Mouse (Mus musculus) forebrain, embryonic 15.5 days (tissue): ENCODE measurements around the gene Rell1. TPM values are rescaled to one million over a fixed set of nuclear protein-coding genes. Genes with fewer than 3 reads are reported as not detected.
"Not testable (repeated sequence)": the region's sequence is repeated elsewhere in the genome, so short reads cannot be mapped to it uniquely, and the experiment has no call there.

Source experiments
- ATAC-seq: fragments of 200-750 bp; cut with Nextera tagmentation; replicated peaks from 2 replicates; pipeline ENCODE4 v1.8.0; 2017; ENCODE audit warnings: mild to moderate bottlenecking, moderate TSS enrichment, moderate library complexity
- H3K27ac ChIP-seq: fragments of 300-500 bp; sonication (generic); replicated peaks from 2 replicates; pipeline ENCODE4 v1.5.1; 2015; ENCODE audit warnings: mild to moderate bottlenecking, inconsistent platforms
- H3K27me3 ChIP-seq: fragments of 300-500 bp; sonication (generic); 2 replicates; pipeline ENCODE4 v1.6.1; 2015; ENCODE audit warnings: inconsistent platforms
- H3K36me3 ChIP-seq: fragments of 300-500 bp; sonication (generic); 2 replicates; pipeline ENCODE4 v1.6.1; 2015; ENCODE audit warnings: mild to moderate bottlenecking, inconsistent platforms
- H3K4me1 ChIP-seq: fragments of 300-500 bp; sonication (generic); 2 replicates; pipeline ENCODE4 v1.6.1; 2015; ENCODE audit warnings: inconsistent platforms
- H3K4me2 ChIP-seq: fragments of 300-500 bp; sonication (generic); replicated peaks from 2 replicates; pipeline ENCODE4 v1.6.1; 2015; ENCODE audit warnings: mild to moderate bottlenecking, inconsistent platforms
- H3K4me3 ChIP-seq: fragments of 300-500 bp; sonication (generic); 2 replicates; pipeline ENCODE4 v1.5.1; 2015; ENCODE audit warnings: mild to moderate bottlenecking, inconsistent platforms
- H3K9ac ChIP-seq: fragments of 300-500 bp; sonication (generic); replicated peaks from 2 replicates; pipeline ENCODE4 v1.6.1; 2015; ENCODE audit warnings: mild to moderate bottlenecking, inconsistent platforms
- H3K9me3 ChIP-seq: fragments of 300-500 bp; sonication (generic); 2 replicates; pipeline ENCODE4 v1.6.1; 2016; ENCODE audit warnings: inconsistent platforms
- WGBS: fragments of 180-500 bp; shearing (Covaris S2); methylation state at CpG from one replicate; pipeline ENCODE4 v1.1.7; 2015; ENCODE audit warnings: mixed read lengths; 5-methylcytosine and 5-hydroxymethylcytosine counted together
- polyA plus RNA-seq: library from polyadenylated mRNA; unstranded; fragments of >200 nt; fragmentation: Nextera tagmentation; extraction: Ambion mirVana; gene quantifications from 2 replicates; pipeline ENCODE4 v1.2.1, GENCODE M21; 2015

The Rell1 gene
- polyA plus RNA-seq, 1 experiment from 2014 or later = 14.1 TPM

DNA sequence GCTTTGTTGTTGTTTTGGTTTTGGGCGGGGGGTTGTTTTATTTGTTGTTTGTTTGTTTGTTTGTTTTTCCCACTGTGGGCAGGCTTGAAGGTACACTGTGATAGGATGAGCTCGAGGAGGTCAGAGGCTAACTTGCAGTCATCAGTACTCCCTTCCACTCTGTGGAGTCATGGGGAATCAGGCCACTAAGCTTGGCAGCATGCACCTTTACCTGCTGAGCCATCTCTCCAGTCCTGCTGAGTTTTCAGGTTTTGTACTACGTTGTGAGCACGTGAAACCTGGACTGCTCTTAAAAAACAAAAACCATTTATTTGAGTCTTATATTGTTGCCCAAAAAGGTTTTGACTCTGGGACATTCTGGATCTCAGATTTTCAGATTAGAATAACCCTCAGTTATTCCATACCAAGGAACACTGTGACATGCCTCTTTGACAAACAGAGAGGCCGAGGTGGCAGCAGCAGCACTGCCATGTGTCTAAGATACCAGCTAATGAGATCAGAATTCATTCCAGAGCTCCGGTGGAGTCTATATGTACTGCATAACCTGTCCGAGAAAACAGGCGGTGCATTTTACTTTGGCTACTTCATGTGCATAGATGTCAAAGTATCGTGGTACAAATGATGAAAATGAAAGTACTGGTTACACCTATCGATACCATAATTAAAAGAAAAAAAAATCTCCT lies 52.1 kb downstream of the Rell1 start:
- H3K27ac ChIP-seq = no peak overlapping the region
- H3K4me1 ChIP-seq = no peaks in the 10 kb centered on the region
- 89% methylated on average over 10 of the region's 10 CpGs for WGBS
- no peak overlapping the region for H3K9ac ChIP-seq
- ATAC-seq = no peak
- H3K36me3 ChIP-seq = no peaks in the 10 kb centered on the region
- H3K4me2 ChIP-seq = no peak overlapping the region
- H3K4me3 ChIP-seq = no peak overlapping the region
- no peaks in the 10 kb centered on the region for H3K27me3 ChIP-seq
- H3K9me3 ChIP-seq = no peaks in the 10 kb centered on the region

DNA sequence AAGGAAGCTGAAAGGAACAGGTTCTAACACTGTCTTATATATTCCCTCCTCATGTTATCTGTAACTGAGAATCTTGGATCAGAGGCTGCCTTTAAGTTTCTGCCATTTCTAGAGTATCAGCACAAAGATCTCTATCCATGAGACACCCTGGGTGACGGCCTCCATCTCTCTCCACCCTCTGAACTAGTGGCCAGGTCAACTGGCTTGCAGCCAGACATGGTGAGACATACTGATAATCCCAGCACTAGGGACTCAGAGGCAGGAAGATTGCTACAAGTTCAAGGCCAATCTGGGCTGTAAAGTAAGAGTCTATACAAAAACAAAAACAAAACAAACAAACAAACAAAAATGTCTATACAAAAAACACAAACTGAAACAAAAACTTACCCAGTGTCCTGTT lies 53.8 kb downstream of the Rell1 start:
- Histone ChIP-seq H3K27ac (no peak overlapping the region), H3K4me1 (no peaks in the 10 kb centered on the region), H3K27me3 (no peaks in the 10 kb centered on the region), H3K9me3 (no peaks in the 10 kb centered on the region), H3K36me3 (no peaks in the 10 kb centered on the region), H3K9ac (no peak overlapping the region), H3K4me3 (no peak overlapping the region), H3K4me2 (no peak overlapping the region)
- 72% methylated on average over 1 of the region's 1 CpGs for WGBS
- ATAC-seq = no peak

DNA sequence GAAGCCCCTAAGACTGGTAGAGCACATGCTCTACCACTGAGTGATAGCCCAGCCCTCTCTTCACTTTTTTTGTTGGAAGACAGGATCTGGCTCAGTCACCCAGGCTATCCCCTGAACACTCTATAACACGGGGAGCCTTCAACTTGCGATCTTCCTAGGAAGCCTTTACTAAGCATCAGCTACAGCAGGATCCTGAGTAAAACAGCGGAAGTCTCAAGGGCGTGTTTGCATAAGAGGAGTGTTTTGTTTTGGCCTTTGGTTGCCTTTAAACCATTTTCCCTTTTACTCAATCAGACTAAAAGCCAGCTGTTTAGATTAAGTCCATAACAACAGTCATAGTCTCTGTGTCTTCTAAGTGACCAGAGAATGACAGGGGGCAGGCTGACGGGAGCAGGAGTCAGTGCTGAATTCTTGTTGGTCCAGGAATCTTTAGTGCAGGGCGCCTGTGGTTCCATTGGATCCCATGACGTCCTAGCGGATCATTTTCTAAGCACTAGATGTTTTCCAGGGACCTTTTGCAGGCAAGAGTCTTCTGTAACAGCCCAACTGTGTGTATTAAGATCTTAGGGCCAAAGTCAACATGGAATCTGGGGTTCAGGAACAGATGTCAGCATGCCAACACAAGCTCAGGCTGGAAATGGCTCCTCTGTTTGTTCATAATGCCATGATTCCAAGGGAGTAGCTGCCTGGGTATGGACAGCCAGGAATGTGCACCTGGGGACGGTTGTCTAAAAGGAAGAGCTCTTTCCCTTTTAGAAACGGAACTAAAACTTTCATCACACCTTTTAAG lies 58.3 kb downstream of the Rell1 start:
- Histone ChIP-seq H3K9me3 (no peaks in the 10 kb centered on the region), H3K9ac (no peak overlapping the region), H3K27ac (no peak overlapping the region), H3K4me3 (no peak overlapping the region), H3K27me3 (no peaks in the 10 kb centered on the region), H3K4me1 (no peaks in the 10 kb centered on the region), H3K4me2 (no peak overlapping the region), H3K36me3 (no peaks in the 10 kb centered on the region)
- 89% methylated on average over 10 of the region's 10 CpGs for WGBS
- no peak for ATAC-seq

DNA sequence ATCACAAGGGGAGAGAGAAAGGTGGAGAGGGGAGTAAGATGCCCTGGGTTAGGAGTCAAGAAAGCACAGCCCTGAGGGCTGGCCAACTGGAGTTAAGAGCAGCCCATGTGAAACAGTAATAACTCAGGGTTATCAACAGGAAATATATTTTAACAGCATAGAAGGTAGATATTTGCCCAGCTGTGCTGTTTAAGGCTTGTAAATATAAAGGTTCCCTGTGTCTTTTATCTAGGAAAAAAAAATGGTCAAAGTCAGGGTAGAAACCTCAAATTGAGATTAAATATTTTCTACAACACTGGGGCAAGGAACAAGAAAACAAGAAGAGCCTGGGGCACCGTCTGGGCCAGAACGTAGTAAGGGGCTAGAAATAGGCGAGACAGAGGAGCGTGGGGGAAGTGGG lies 61.2 kb downstream of the Rell1 start:
- ATAC-seq = no peak

DNA sequence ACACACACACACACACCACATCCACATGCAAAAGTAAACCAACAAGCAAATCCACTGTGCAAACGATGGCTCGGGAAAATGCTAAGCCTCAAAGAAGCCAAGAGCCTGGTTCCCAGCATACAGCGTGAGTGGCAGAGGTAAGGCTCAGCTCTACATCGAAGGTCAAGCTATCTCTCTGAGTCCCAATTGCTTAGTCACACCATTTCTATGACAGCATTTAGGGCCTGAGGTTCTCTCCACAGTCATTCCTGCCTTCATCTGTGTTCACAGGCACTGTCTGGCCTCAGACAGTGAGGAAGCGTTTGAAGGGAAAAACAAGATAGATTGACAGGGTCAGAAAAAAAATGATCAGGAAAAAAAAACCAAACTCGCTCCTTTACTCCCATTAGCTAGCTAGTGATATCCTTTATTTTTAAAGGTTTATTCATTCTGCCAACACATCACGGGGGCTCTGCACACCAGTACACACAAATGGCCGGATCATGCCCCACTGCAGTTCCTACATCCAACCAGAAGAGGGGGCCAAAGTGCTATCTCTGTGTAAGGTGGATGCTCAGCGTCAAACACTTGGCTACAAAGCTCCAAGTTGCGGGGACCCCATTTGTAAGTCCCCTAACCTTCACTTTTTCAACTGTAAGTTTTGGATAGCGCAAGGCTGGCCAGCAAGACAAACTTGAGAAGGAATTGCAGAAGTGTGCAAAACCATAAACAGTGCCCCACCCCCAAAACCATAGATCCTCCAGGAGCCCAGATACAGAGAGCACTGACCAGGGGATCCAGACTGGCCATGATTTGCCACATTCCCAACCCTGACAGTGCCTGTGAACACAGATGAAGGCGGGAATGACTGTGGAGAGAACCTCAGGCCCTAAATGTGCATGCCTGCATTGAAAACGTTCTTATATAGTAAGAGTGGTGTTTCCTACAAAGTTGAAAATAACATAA lies 62.3 kb downstream of the Rell1 start:
- ATAC-seq = peak; percentile 89

More for the DNA sequence above, 61.2 kb downstream of the Rell1 start:
- H3K4me2 ChIP-seq = no peak overlapping the region
- H3K27me3 ChIP-seq = no peaks in the 10 kb centered on the region
- no peak overlapping the region for H3K4me3 ChIP-seq
- H3K36me3 ChIP-seq = no peaks in the 10 kb centered on the region
- no peak overlapping the region for H3K27ac ChIP-seq
- H3K4me1 ChIP-seq = no peaks in the 10 kb centered on the region
- 77% methylated on average over 4 of the region's 4 CpGs for WGBS
- no peaks in the 10 kb centered on the region for H3K9me3 ChIP-seq
- no peak overlapping the region for H3K9ac ChIP-seq

DNA sequence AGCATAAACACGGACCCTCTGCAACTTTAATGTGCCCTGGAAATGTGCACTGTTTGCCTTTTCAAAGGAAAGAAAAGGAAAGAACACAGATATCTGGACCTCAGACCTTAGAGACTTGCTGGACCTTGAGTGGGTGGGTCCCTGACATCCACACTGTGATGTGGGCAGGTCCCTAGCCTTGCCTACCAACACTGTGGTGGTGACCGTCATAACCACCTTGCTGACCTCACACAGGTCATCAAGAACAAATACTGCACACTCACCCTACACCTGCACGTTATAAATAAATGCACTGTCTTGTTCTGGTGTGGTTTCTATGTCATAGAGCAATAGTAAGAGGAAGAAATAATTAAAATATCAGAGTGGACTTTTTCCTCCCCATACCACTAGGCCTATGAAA lies 65.4 kb downstream of the Rell1 start:
- Histone ChIP-seq H3K27ac (no peak overlapping the region), H3K4me3 (no peak overlapping the region), H3K36me3 (no peaks in the 10 kb centered on the region), H3K4me1 (no peaks in the 10 kb centered on the region), H3K27me3 (no peaks in the 10 kb centered on the region), H3K4me2 (no peak overlapping the region), H3K9ac (no peak overlapping the region), H3K9me3 (no peaks in the 10 kb centered on the region)
- no peak for ATAC-seq
- 88% methylated on average over 3 of the region's 3 CpGs for WGBS

More for the DNA sequence above, 62.3 kb downstream of the Rell1 start:
- 43% methylated on average over 13 of the region's 13 CpGs for WGBS
- Histone ChIP-seq H3K4me1 (no peaks in the 10 kb centered on the region), H3K4me3 (no peak overlapping the region), H3K9me3 (no peaks in the 10 kb centered on the region), H3K4me2 (no peak overlapping the region), H3K27ac (no peak overlapping the region), H3K9ac (no peak overlapping the region), H3K36me3 (no peaks in the 10 kb centered on the region), H3K27me3 (no peaks in the 10 kb centered on the region)

DNA sequence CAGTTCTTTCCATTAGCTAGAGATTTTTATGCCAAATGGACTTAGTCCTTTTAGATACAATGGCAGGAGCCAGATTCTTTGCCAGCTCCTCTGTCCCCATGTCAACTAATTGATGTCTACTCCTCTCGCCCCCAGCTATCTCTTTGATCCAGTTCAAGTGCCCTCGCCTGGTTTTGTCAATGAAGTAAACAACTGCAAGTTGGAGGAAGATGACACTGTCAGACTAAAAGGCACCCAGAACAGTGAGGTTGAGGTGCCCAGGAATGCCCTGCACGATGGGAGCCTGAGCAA lies 70.9 kb downstream of the Rell1 start:
- Histone ChIP-seq H3K27ac (no peak overlapping the region), H3K4me1 (no peaks in the 10 kb centered on the region), H3K27me3 (no peaks in the 10 kb centered on the region), H3K9ac (no peak overlapping the region), H3K9me3 (no peaks in the 10 kb centered on the region), H3K36me3 (no peaks in the 10 kb centered on the region), H3K4me2 (no peak overlapping the region), H3K4me3 (no peak overlapping the region)
- 90% methylated on average over 3 of the region's 3 CpGs for WGBS
- no peak for ATAC-seq

DNA sequence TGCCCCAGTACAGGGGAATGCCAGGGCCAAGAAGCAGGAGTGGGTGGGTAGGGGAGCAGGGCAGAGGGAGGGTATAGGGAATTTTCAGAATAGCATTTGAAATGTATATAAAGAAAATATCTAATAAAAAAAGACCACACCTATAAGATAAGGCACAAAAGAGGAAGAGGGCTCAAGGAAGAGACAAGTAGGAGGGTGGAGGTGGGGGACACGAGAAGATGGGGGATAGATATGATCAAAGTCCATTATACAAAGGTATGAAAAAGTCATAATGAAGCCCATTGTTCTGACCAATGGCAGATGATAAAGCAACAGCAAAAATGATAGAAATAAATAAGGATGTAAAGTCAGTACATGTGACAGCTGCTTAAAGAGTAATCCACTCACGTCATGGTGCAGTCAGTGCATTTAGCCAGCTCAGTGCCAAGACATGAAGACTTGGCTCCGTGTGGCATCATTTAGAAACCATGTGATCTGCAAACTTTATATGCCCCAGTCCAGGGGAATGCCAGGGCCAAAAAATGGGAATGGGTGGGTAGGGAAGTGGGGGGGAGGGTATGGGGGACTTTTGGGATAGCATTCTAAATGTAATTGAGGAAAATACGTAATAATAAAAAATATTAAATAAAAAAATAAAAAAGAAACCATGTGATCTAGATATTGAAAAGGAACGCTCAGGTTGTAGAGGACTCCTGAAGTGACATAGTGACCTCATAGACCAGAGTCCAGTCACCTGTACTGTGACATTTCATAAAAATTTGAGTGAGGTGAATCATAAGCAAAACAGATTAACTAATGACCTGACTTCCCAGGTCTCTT lies 71.5 kb downstream of the Rell1 start:
- ATAC-seq, H3K4me2 ChIP-seq, H3K4me1 ChIP-seq, H3K4me3 ChIP-seq, H3K27ac ChIP-seq, H3K27me3 ChIP-seq, H3K9ac ChIP-seq, H3K36me3 ChIP-seq, H3K9me3 ChIP-seq: not testable (repeated sequence)
- 86% methylated on average over 5 of the region's 5 CpGs for whole genome bisulfite sequencing

DNA sequence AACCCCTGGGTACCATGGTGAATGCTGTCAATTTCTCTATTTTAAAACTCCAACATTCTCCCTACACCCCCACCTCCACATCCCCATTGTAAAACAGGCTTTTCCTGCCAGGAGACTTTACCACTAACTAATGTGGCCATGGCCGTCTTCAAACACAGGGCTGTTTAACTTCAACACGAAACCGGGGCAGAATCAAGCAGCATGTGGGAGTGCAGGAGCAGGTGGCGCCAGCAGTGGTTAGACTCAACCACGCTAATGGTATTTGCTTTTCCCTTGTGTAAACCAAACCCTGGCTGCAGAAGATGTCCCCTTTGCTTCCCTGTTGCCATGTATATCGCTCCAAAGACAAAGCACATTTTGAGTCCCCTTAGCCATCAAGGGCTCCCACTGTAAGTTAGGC lies 76.8 kb downstream of the Rell1 start:
- no peak for ATAC-seq
- no peaks in the 10 kb centered on the region for H3K9me3 ChIP-seq
- 89% methylated on average over 6 of the region's 6 CpGs for WGBS
- H3K4me3 ChIP-seq = no peak overlapping the region
- H3K9ac ChIP-seq = no peak overlapping the region
- no peaks in the 10 kb centered on the region for H3K4me1 ChIP-seq
- no peaks in the 10 kb centered on the region for H3K36me3 ChIP-seq
- no peak overlapping the region for H3K4me2 ChIP-seq
- no peaks in the 10 kb centered on the region for H3K27me3 ChIP-seq
- no peak overlapping the region for H3K27ac ChIP-seq

DNA sequence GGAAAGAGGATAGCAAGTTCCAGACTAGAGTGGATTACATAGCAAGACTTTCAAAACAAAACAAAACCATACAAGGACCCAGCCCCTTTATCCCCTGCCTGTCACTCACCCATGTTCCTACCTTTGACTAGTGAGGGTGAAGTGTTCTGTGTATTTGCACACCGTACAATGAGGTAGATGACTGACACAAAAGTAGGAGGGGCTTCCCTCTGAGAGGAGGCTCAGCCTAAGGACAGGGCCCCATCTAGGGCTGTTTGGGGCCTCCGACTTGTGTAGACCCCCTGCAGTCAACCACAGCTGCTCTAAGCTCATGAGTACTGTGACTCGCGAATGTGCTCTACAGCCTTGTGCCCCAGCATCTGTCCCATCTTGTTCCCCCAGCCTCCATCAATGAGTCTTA lies 77.5 kb downstream of the Rell1 start:
- Histone ChIP-seq H3K9me3 (no peaks in the 10 kb centered on the region), H3K4me1 (no peaks in the 10 kb centered on the region), H3K9ac (no peak overlapping the region), H3K27me3 (no peaks in the 10 kb centered on the region), H3K4me3 (no peak overlapping the region), H3K36me3 (no peaks in the 10 kb centered on the region), H3K4me2 (no peak overlapping the region), H3K27ac (no peak overlapping the region)
- no peak for ATAC-seq
- 83% methylated on average over 4 of the region's 4 CpGs for WGBS

DNA sequence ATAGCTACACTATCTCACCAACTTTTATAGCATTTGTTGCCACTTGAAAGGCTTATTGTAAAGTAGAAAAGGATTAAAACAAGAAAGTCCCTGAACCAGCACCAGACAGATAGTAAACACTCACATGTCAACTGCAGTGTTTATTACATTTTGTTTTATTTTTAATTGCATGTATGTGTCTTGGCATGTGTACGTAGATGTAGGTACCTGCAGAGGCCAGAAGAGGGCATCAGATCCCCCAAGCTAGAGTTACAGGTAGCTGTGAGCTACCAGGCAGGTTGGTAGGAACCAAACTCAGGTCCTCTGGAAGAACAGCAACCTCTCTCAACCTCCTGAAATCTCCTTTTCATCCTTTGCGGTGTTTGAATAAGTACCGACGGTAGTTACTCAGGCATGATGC lies 81.6 kb downstream of the Rell1 start:
- no peaks in the 10 kb centered on the region for H3K27me3 ChIP-seq
- H3K36me3 ChIP-seq = no peaks in the 10 kb centered on the region
- no peak overlapping the region for H3K4me2 ChIP-seq
- no peak overlapping the region for H3K4me3 ChIP-seq
- WGBS = 94% methylated on average over 4 of the region's 4 CpGs
- H3K4me1 ChIP-seq = no peaks in the 10 kb centered on the region
- H3K27ac ChIP-seq = no peak overlapping the region
- H3K9me3 ChIP-seq = no peaks in the 10 kb centered on the region
- no peak overlapping the region for H3K9ac ChIP-seq
- no peak for ATAC-seq
